Mouse (Mus musculus) embryo, embryonic 9.5 days (tissue): Measurements from ENCODE around the gene Klhl32.

Experiments
- DNase-seq: peaks from one replicate; pipeline ENCODE4 v3.0.0-alpha.2; 2017; ENCODE audit errors: extremely low spot score

Klhl32 gene

GRCm38 (mm10) chr4:24631177-24631911 is 219.6 kb downstream of the Klhl32 start:
- no peak for DNase-seq

- no peak for DNase-seq
These were observed 220.5 kb downstream of the Klhl32 start for GRCm38 (mm10) chr4:24630430-24630829.

- no peak for DNase-seq
These were observed 223.1 kb downstream of the Klhl32 start for GRCm38 (mm10) chr4:24627871-24628270.

GRCm38 (mm10) chr4:24626686-24627085 is 224.2 kb downstream of the Klhl32 start:
- DNase-seq: no peak

- no peak for DNase-seq
These were observed 224.9 kb downstream of the Klhl32 start for GRCm38 (mm10) chr4:24625951-24626584.

GRCm38 (mm10) chr4:24621422-24622187 is 229.3 kb downstream of the Klhl32 start:
- DNase-seq: no peak

- DNase-seq: no peak
These were observed 230.5 kb downstream of the Klhl32 start for GRCm38 (mm10) chr4:24620440-24620839.

GRCm38 (mm10) chr4:24620005-24620404 is 230.9 kb downstream of the Klhl32 start:
- DNase-seq: peak; percentile 9

- no peak for DNase-seq
These were observed 241.4 kb downstream of the Klhl32 start for GRCm38 (mm10) chr4:24609564-24609963.

- no peak for DNase-seq
These were observed 241.8 kb downstream of the Klhl32 start for GRCm38 (mm10) chr4:24609085-24609484.

GRCm38 (mm10) chr4:24601711-24602110 is 249.2 kb downstream of the Klhl32 start:
- no peak for DNase-seq

GRCm38 (mm10) chr4:24598637-24599036 is 252.3 kb downstream of the Klhl32 start:
- DNase-seq: no peak

GRCm38 (mm10) chr4:24596942-24597611 is 253.8 kb downstream of the Klhl32 start:
- DNase-seq: no peak

GRCm38 (mm10) chr4:24594824-24595223 is 256.1 kb downstream of the Klhl32 start:
- no peak for DNase-seq

- DNase-seq: no peak
These were observed 266.9 kb downstream of the Klhl32 start for GRCm38 (mm10) chr4:24583997-24584396.

- DNase-seq: no peak
These were observed 268.6 kb downstream of the Klhl32 start for GRCm38 (mm10) chr4:24582295-24582694.

- no peak for DNase-seq
These were observed 273.3 kb downstream of the Klhl32 start for GRCm38 (mm10) chr4:24577594-24577993.

GRCm38 (mm10) chr4:24574276-24574675 is 276.6 kb downstream of the Klhl32 start:
- DNase-seq: peak; percentile 68

- DNase-seq: no peak
These were observed 281.9 kb downstream of the Klhl32 start for GRCm38 (mm10) chr4:24568989-24569556.

- DNase-seq: no peak
These were observed 282.9 kb downstream of the Klhl32 start for GRCm38 (mm10) chr4:24568026-24568425.
